Mouse (Mus musculus) heart, postnatal 0 days (tissue): ENCODE results near the gene Ctrc. TPM values are rescaled to one million over a fixed set of nuclear protein-coding genes. Genes with fewer than 3 reads are reported as not detected.

ENCODE experiments used
- ATAC-seq: fragments of 200-750 bp; cut with Nextera tagmentation; 2 replicates; pipeline ENCODE4 v1.8.0; 2017; ENCODE audit warnings: low read depth, moderate number of reproducible peaks, moderate library complexity; ENCODE audit not compliant: insufficient read depth
- DNase-seq: peaks from one replicate; pipeline ENCODE4 v3.0.0-alpha.2; 2016; ENCODE audit warnings: low spot score
- H3K27ac ChIP-seq: fragments of 300-500 bp; sonication (generic); 2 replicates; pipeline ENCODE4 v1.5.1; 2014; ENCODE audit warnings: low read depth, mild to moderate bottlenecking
- H3K27me3 ChIP-seq: fragments of 300-500 bp; sonication (generic); 2 replicates; pipeline ENCODE4 v1.6.1; 2014; ENCODE audit warnings: low read length, mixed read lengths; ENCODE audit not compliant: control insufficient read depth, insufficient read depth
- H3K36me3 ChIP-seq: fragments of 300-500 bp; sonication (generic); replicated peaks from 2 replicates; pipeline ENCODE4 v1.6.1; 2014; ENCODE audit warnings: low read length, mixed read lengths; ENCODE audit not compliant: control insufficient read depth, insufficient read depth
- H3K4me1 ChIP-seq: fragments of 300-500 bp; sonication (generic); 2 replicates; pipeline ENCODE4 v1.6.1; 2014; ENCODE audit warnings: antibody characterized with exemption; ENCODE audit not compliant: control insufficient read depth, insufficient read depth
- H3K4me2 ChIP-seq: fragments of 300-500 bp; sonication (generic); 2 replicates; pipeline ENCODE4 v1.6.1; 2014; ENCODE audit warnings: low read depth, mild to moderate bottlenecking, low read length, moderate library complexity
- H3K4me3 ChIP-seq: fragments of 300-500 bp; sonication (generic); 2 replicates; pipeline ENCODE4 v1.5.1; 2014; ENCODE audit warnings: low read depth, low read length
- H3K9ac ChIP-seq: fragments of 300-500 bp; sonication (generic); replicated peaks from 2 replicates; pipeline ENCODE4 v1.6.1; 2014; ENCODE audit warnings: low read depth, low read length, mixed read lengths
- H3K9me3 ChIP-seq: fragments of 300-500 bp; sonication (generic); replicated peaks from 2 replicates; pipeline ENCODE4 v1.6.1; 2016; ENCODE audit warnings: low read length; ENCODE audit not compliant: control insufficient read depth
- CTCF ChIP-seq: IDR thresholded peaks from 2 replicates; pipeline ENCODE4 v1.5.1; 2016; ENCODE audit warnings: antibody characterized with exemption, control low read depth, low read depth
- EP300 ChIP-seq: IDR thresholded peaks from 2 replicates; pipeline ENCODE4 v1.6.1; 2016; ENCODE audit warnings: antibody characterized with exemption, low read depth
- WGBS: fragments of 180-500 bp; shearing (Covaris S2); extraction: QIAGEN DNeasy Blood & Tissue Kit; methylation state at CpG from one replicate; pipeline ENCODE4 v1.1.7; 2014; 5-methylcytosine and 5-hydroxymethylcytosine counted together
- polyA plus RNA-seq: library from polyadenylated mRNA; unstranded; fragments of >200 nt; fragmentation: Nextera tagmentation; extraction: Ambion mirVana; gene quantifications from 2 replicates; pipeline ENCODE4 v1.2.1, GENCODE M21; 2015
- total RNA-seq: library from RNA; depleted of rRNA; stranded (reverse); fragments of >200 nt; gene quantifications from 2 replicates; pipeline ENCODE4 v1.2.3, GENCODE M21; 2014; ENCODE audit warnings: low replicate concordance

Ctrc gene
- total and polyA plus RNA-seq, 2 experiments from 2014 or later = not detected

DNA sequence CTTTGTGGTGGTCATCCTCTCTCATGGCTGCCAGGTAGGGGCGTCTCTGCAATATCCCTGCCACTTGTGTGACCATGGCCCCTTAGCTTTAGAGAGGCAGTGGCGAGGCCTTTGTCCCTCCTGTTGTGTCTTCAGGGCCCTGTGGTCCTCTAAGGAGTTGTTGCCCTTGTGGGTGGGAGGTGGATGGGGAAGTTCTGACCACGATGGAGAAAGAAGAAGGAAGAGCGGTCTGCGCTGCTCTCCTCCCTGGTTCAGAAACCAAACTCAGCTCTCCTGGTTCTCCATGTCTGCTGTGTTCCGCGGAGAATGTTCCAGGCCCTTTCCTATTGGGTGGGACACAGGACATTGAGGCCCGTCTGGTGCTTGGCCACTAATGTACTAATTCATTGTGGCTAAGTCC is 40.3 kb downstream of the Ctrc start:
- no peaks in the 10 kb centered on the region for H3K4me1 ChIP-seq
- no peak overlapping the region for H3K4me2 ChIP-seq
- TF ChIP-seq EP300 = no peak
- TF ChIP-seq CTCF = no peak
- no peaks in the 10 kb centered on the region for H3K27me3 ChIP-seq
- no peak overlapping the region for H3K9ac ChIP-seq
- WGBS = 91% methylated on average over 8 of the region's 8 CpGs
- DNase-seq (no peak), ATAC-seq (no peak)
- H3K36me3 ChIP-seq = peaks cover 79% of the 10 kb centered on the region
- H3K4me3 ChIP-seq = no peak overlapping the region
- H3K9me3 ChIP-seq = no peaks in the 10 kb centered on the region
- no peak overlapping the region for H3K27ac ChIP-seq

DNA sequence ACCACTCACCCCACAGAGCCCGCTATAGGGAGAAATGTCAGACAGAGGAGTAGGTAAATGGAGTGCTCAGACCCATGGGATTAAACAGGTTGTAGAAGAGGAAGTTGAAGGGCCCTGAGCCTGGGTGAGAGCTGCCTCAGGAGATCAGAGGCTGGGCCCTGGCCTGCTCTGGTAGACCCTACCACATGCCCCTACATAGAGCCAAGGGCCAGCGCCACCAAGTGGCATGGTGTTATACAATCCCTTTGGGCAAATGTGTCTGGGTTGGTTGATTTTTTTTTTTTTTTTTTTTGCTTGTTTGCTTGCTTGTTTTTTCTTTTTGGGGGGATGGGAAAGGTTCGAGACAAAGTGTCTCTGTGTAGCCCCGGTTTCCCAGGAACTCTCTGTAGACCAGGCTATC is 42.1 kb downstream of the Ctrc start:
- Histone ChIP-seq H3K9me3 (no peaks in the 10 kb centered on the region), H3K36me3 (peaks cover 62% of the 10 kb centered on the region), H3K4me3 (no peak overlapping the region), H3K9ac (no peak overlapping the region), H3K27me3 (no peaks in the 10 kb centered on the region), H3K4me2 (no peak overlapping the region), H3K27ac (no peak overlapping the region), H3K4me1 (no peaks in the 10 kb centered on the region)
- TF ChIP-seq CTCF (no peak), EP300 (no peak)
- no peak for DNase-seq
- no peak for ATAC-seq
- WGBS = 78% methylated on average over 4 of the region's 4 CpGs

GRCm38 (mm10) chr4:141797545-141797944 is 48.6 kb downstream of the Ctrc start:
- no peak overlapping the region for H3K4me3 ChIP-seq
- H3K27ac ChIP-seq = no peak overlapping the region
- peaks cover 18% of the 10 kb centered on the region for H3K36me3 ChIP-seq
- H3K4me2 ChIP-seq = no peak overlapping the region
- TF ChIP-seq EP300 = no peak
- no peaks in the 10 kb centered on the region for H3K27me3 ChIP-seq
- no peaks in the 10 kb centered on the region for H3K4me1 ChIP-seq
- DNase-seq (no peak), ATAC-seq (no peak)
- no peak overlapping the region for H3K9ac ChIP-seq
- WGBS = 88% methylated on average over 5 of the region's 5 CpGs
- H3K9me3 ChIP-seq = no peaks in the 10 kb centered on the region

GRCm38 (mm10) chr4:141796954-141797353 is 49.2 kb downstream of the Ctrc start:
- WGBS = 82% methylated on average over 4 of the region's 4 CpGs
- no peak overlapping the region for H3K9ac ChIP-seq

DNA sequence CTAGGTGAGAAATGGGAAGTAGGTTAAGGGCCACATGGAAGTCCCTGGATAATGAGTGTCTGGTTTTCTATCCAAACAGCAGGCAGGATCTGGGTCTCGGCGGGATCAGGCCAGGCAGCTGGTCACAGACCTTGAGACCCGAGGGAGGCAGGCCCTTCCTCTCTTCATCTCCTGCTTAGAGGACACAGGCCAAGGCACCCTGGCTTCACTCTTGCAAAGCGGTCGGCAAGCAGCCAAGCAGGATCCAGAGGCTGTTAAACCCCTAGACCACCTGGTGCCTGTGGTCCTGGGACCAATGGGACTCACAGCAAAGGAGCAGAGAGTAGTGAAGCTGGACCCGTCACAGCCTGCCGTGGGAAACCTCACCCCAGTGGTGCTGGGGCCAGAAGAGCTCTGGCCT is 49.8 kb downstream of the Ctrc start:
- DNase-seq = no peak
- Histone ChIP-seq H3K27me3 (no peaks in the 10 kb centered on the region), H3K9me3 (no peaks in the 10 kb centered on the region), H3K9ac (no peak overlapping the region), H3K27ac (no peak overlapping the region), H3K4me3 (no peak overlapping the region), H3K36me3 (peaks cover 18% of the 10 kb centered on the region), H3K4me2 (no peak overlapping the region), H3K4me1 (no peaks in the 10 kb centered on the region)
- WGBS = 78% methylated on average over 7 of the region's 7 CpGs
- no peak for TF ChIP-seq CTCF
- TF ChIP-seq EP300 = no peak
- no peak for ATAC-seq

More at GRCm38 (mm10) chr4:141796954-141797353, 49.2 kb downstream of the Ctrc start:
- TF ChIP-seq EP300 = no peak
- Histone ChIP-seq H3K4me2 (no peak overlapping the region), H3K9me3 (no peaks in the 10 kb centered on the region), H3K27ac (no peak overlapping the region), H3K4me3 (no peak overlapping the region), H3K36me3 (peaks cover 18% of the 10 kb centered on the region), H3K4me1 (no peaks in the 10 kb centered on the region), H3K27me3 (no peaks in the 10 kb centered on the region)
- DNase-seq = no peak
- no peak for ATAC-seq

DNA sequence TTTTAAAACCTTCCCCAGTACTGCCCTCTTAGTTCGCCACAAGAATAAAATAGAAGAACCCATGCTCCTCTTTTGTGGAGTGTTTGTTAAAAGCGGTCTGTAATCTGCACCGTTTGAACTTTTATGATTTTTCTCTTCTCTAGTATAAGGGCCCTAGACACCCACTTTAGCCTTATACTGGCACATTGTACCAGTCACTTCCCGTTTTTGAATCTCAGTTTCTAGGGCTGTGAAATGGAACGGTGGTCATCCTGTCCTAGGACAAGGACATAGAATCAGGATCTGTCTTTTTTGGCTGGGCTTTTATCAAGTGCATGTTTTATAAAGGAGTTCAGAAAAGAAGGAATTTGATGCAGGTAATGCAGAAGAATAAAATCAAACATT is 52.0 kb downstream of the Ctrc start:
- DNase-seq (peak; percentile 77), ATAC-seq (no peak)
- H3K4me3 ChIP-seq = peak overlapping the region; percentile 65
- H3K27me3 ChIP-seq = no peaks in the 10 kb centered on the region
- H3K36me3 ChIP-seq = peaks cover 18% of the 10 kb centered on the region
- peak overlapping the region; percentile 88 for H3K27ac ChIP-seq
- TF ChIP-seq EP300 = no peak
- no peak for TF ChIP-seq CTCF
- WGBS = 9% methylated on average over 5 of the region's 5 CpGs
- no peaks in the 10 kb centered on the region for H3K9me3 ChIP-seq
- H3K4me1 ChIP-seq = peaks cover 7% of the 10 kb centered on the region
- H3K9ac ChIP-seq = peak overlapping the region; percentile 57
- H3K4me2 ChIP-seq = peak overlapping the region; percentile 67
